Mouse (Mus musculus) MEL (cell line): ENCODE data around the gene 1700023F06Rik.

Experiments used
- BHLHE40 ChIP-seq: IDR thresholded peaks from 2 replicates; pipeline ENCODE4 v1.6.1; 2012; ENCODE audit warnings: low read depth, mild to moderate bottlenecking, inconsistent platforms, low read length, improper control_type of control experiment, borderline replicate concordance
- CHD1 ChIP-seq: IDR thresholded peaks from 2 replicates; pipeline ENCODE4 v1.6.1; 2012; ENCODE audit warnings: low read depth, mild to moderate bottlenecking, inconsistent platforms, low read length, improper control_type of control experiment
- CTCF ChIP-seq, 3 experiments: IDR thresholded peaks in 2 of 3; conservative IDR thresholded peaks in 1 of 3; 2 replicates each; pipeline ENCODE4 v1.5.1; 2011 to 2012; ENCODE audit warnings: low read length in 3 of 3, low read depth in 2 of 3, mild to moderate bottlenecking in 2 of 3, improper control_type of control experiment in 1 of 3, inconsistent platforms in 1 of 3, mixed read lengths in 1 of 3, moderate library complexity in 1 of 3; ENCODE audit not compliant: control insufficient read depth in 1 of 3, insufficient read depth in 1 of 3, poor library complexity in 1 of 3, severe bottlenecking in 1 of 3
- GATA1 ChIP-seq: IDR thresholded peaks from 2 replicates; pipeline ENCODE4 v1.6.1; 2011; ENCODE audit warnings: low read depth, low read length, improper control_type of control experiment
- MAX ChIP-seq: IDR thresholded peaks from 2 replicates; pipeline ENCODE4 v1.6.1; 2011; ENCODE audit warnings: low read length, improper control_type of control experiment
- NELFE ChIP-seq: IDR thresholded peaks from 2 replicates; pipeline ENCODE4 v1.6.1; 2011; ENCODE audit warnings: low read depth, low read length, improper control_type of control experiment
- NRF1 ChIP-seq: IDR thresholded peaks from 2 replicates; pipeline ENCODE4 v1.6.1; 2014; ENCODE audit warnings: low read depth, mild to moderate bottlenecking, inconsistent platforms, low read length, improper control_type of control experiment, moderate library complexity; ENCODE audit not compliant: poor library complexity, insufficient read depth, severe bottlenecking
- POLR2A ChIP-seq, 2 experiments: IDR thresholded peaks; 2 replicates each; pipeline ENCODE4 v1.6.1; 2011 to 2012; ENCODE audit warnings: low read length in 2 of 2, mild to moderate bottlenecking in 2 of 2, control low read depth in 1 of 2, improper control_type of control experiment in 1 of 2, low read depth in 1 of 2, moderate library complexity in 1 of 2; ENCODE audit not compliant: control insufficient read depth in 1 of 2, insufficient read depth in 1 of 2, poor library complexity in 1 of 2
- POLR2AphosphoS5 ChIP-seq: IDR thresholded peaks from 2 replicates; pipeline ENCODE4 v1.6.1; 2012; ENCODE audit warnings: low read depth, borderline replicate concordance, mild to moderate bottlenecking, inconsistent platforms, low read length, moderate library complexity, mixed read lengths
- TBP ChIP-seq: IDR thresholded peaks from 2 replicates; pipeline ENCODE4 v1.8.0; 2011; ENCODE audit warnings: low read depth, low read length, improper control_type of control experiment
- TCF12 ChIP-seq: IDR thresholded peaks from 2 replicates; pipeline ENCODE4 v1.6.1; 2014; ENCODE audit warnings: low read depth, mild to moderate bottlenecking, inconsistent platforms, low read length, improper control_type of control experiment, moderate library complexity
- UBTF ChIP-seq: IDR thresholded peaks from 2 replicates; pipeline ENCODE4 v1.6.1; 2012; ENCODE audit warnings: low read depth, mild to moderate bottlenecking, inconsistent platforms, low read length, improper control_type of control experiment, moderate library complexity, borderline replicate concordance; ENCODE audit not compliant: insufficient read depth
- ZC3H11A ChIP-seq: IDR thresholded peaks from 2 replicates; pipeline ENCODE4 v1.6.1; 2012; ENCODE audit warnings: low read depth, mild to moderate bottlenecking, inconsistent platforms, low read length, improper control_type of control experiment
- ZNF384 ChIP-seq: IDR thresholded peaks from 2 replicates; pipeline ENCODE4 v1.6.1; 2012; ENCODE audit warnings: low read depth, mild to moderate bottlenecking, inconsistent platforms, low read length, improper control_type of control experiment

GRCm38 (mm10) chr11:103192230-103192955, 16.0 kb downstream of the 1700023F06Rik start:
- TF ChIP-seq TBP = no peak
- no peak for TF ChIP-seq ZC3H11A
- TF ChIP-seq GATA1 = no peak
- no peak for TF ChIP-seq NRF1
- TF ChIP-seq NELFE = no peak
- no peak for TF ChIP-seq POLR2AphosphoS5
- TF ChIP-seq UBTF = no peak
- no peak for TF ChIP-seq CTCF (IDR thresholded peaks at IDR 0.05 in 2 of 3, conservative IDR thresholded peaks at IDR 0.05 in 1 of 3; ENCODE audit: control insufficient read depth in 1 of 3, insufficient read depth in 1 of 3, low read depth in 2 of 3, low read length in 3 of 3, poor library complexity in 1 of 3, severe bottlenecking in 1 of 3)
- no peak for TF ChIP-seq MAX
- no peak for TF ChIP-seq ZNF384
- no peak for TF ChIP-seq POLR2A (IDR thresholded peaks at IDR 0.05; ENCODE audit: control insufficient read depth in 1 of 2, insufficient read depth in 1 of 2, low read depth in 1 of 2, low read length in 2 of 2, poor library complexity in 1 of 2)
- no peak for TF ChIP-seq TCF12
- no peak for TF ChIP-seq BHLHE40
- TF ChIP-seq CHD1 = no peak
